Mouse (Mus musculus): Measurements from ENCODE around the gene Klhdc7b.

The Klhdc7b gene

GRCm38 (mm10) chr15:89384617-89385016 lies at the start of gene Klhdc7b:
TSS of gene Klhdc7b (plus strand) at chr15:89384917.
- DNase-seq (ENCODE audit: low read depth, low spot score) = no peak

- DNase-seq (ENCODE audit: low read depth, low spot score) = peak; percentile 42
Observed at GRCm38 (mm10) chr15:89336422-89336821, 48.3 kb upstream of the Klhdc7b start.

DNA sequence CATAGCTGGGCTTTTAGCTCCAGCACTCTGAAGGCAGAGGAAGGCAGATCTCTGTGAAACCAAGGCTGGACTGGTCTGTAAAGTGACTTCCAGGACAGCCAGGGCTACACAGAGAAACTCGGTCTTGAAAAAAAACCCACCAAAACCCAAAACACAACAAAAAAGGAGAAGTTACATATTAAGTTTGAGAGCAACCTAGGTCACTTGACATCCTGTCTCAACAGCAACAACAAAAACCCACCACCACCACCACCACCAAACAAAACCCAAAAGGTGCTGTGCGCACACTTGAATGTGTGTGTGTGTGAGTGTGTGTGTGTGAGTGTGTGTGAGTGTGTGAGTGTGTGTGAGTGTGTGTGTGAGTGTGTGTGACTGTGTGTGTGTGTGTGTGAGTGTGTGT lies 45.0 kb upstream of the Klhdc7b start:
- DNase-seq (ENCODE audit: low read depth, low spot score) = no peak

GRCm38 (mm10) chr15:89340136-89340535 lies 44.6 kb upstream of the Klhdc7b start:
- DNase-seq (ENCODE audit: low read depth, low spot score) = no peak

DNA sequence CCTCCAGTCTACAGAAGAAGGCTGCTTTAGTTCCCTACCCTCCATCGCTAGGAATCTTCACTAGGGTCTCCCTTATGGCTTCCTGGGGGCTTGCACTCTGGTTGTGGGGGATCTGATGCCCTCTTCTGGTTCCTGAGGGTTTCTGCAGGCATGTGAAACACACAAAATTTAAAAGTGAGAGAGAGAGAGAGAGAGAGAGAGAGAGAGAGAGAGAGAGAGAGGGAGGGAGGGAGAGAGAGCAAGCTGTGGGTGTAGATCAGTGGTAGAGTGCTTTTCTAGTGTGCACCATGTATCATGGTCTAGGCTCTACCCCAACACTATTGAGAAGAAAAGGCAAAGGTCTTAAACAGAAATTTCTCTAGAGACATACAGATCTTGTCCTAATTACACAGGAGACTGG lies 43.0 kb upstream of the Klhdc7b start:
- DNase-seq (ENCODE audit: low read depth, low spot score) = no peak

- no peak for DNase-seq (ENCODE audit: low read depth, low spot score)
Observed at GRCm38 (mm10) chr15:89343325-89343724, 41.4 kb upstream of the Klhdc7b start.

- DNase-seq (ENCODE audit: low read depth, low spot score) = no peak
Observed at GRCm38 (mm10) chr15:89350447-89350846, 34.3 kb upstream of the Klhdc7b start.

DNA sequence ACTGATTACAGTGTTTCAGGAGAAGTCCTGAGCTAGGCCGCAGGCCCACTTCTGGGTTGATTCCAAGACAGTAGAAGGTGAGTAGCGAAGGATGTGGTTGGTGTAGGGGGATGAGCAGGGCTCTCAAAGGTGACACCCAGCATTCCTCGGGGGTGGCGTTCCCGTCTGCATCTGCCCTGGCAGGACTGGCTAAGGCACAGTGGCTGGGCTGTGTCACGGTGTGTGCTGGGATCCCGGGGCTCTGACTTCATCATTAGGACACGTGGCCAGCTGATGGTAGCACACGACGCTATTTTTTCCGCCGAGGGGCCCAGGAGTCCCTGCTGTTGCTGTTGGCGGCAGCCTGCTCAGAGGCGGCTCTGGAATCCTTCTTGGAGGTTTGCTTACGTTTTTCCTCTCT lies 33.4 kb upstream of the Klhdc7b start:
- DNase-seq (ENCODE audit: low read depth, low spot score) = no peak

GRCm38 (mm10) chr15:89352054-89352453 lies 32.7 kb upstream of the Klhdc7b start:
- no peak for DNase-seq (ENCODE audit: low read depth, low spot score)

DNA sequence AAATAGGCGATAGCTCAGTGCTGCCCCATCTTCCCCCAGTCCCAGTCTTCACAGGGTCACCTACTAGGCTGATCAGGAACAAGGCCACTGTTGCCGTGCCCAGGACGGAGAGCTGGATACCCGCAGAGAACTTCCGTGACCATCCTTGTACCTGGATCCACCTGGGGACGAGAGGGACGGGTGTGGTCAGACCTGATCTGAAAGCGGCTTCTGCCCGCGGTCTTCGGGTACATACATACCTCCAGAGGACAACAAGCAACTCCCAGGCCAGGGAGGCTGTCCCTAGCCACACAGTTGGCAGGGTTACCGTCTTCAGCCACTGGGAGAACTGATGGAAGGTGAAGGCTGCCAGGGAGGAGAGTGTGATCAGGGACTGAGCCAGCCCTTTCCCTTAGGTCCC lies 31.9 kb upstream of the Klhdc7b start:
- DNase-seq (ENCODE audit: low read depth, low spot score) = no peak

DNA sequence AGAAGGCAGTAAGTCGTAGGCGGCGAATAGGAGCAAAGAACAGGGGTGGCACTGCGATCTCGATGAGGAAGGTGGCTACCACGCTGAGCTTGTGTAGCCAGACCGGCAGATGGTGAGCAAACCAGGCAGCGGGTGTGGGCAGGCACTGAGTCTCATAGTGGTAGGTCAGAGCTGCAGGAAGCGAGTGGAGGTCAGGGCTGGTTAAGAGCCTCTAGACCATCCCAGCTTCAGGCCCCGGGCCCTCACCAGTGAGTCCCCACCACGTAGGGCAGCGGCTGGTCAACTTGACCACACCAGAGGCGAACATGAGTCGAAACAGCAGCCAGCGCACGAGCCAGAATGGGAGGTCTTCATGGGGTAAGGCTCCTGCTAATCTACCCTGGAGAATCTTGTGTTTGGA lies 30.9 kb upstream of the Klhdc7b start:
- DNase-seq (ENCODE audit: low read depth, low spot score) = no peak

GRCm38 (mm10) chr15:89354455-89354854 lies 30.3 kb upstream of the Klhdc7b start:
- DNase-seq (ENCODE audit: low read depth, low spot score) = no peak

DNA sequence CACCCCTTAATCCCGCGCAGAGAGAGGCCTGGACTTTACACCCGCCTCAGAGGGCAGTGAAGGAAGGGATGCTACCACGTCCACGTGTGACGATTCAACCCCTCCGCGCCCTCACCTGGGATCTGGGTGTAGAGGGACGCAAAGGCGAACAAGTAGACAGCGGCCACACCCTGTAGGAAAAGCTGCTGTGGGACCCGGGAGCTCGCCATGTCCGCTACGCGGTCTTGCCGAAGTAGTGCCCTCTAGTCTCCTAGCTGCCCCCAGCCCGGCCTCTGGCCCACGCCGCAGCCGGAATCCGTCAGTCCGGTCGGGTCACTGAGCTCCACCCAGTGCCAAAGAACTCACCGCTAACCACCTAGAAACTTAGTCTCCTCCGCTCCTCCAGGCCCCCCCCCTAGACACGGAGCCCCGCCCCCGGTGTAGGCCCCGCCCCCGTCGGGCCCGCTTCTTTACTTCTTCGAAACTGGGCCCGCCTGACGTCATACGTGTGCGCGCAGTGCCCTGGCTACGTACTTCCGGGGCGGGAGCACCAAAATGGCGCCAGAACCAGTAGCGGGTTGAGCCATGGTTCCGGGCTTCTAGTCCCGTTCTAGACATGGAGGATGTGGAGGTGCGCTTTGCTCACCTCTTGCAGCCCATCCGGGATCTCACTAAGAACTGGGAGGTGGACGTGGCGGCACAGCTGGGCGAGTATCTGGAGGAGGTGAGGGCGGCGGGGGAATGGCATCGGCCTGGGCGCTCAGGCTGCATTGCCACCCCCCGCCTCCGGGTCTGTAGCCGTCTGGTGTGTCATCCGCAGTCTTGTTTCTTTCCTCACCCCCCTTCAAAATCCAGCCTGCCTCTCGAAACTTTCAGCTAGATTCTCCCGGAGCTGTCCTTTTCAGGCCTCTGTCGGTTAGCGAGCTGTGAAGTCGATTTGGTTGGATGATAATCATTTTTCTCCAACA lies 29.2 kb upstream of the Klhdc7b start, which contains the start of the genes Lmf2 and Ncaph2:
Gene Lmf2 (minus strand): TSS at position 419 of the 947 bp plus-strand sequence.
Gene Ncaph2 (plus strand): TSS at position 479 of the 947 bp plus-strand sequence.
- peak; percentile 98 for DNase-seq (ENCODE audit: low read depth, low spot score)

DNA sequence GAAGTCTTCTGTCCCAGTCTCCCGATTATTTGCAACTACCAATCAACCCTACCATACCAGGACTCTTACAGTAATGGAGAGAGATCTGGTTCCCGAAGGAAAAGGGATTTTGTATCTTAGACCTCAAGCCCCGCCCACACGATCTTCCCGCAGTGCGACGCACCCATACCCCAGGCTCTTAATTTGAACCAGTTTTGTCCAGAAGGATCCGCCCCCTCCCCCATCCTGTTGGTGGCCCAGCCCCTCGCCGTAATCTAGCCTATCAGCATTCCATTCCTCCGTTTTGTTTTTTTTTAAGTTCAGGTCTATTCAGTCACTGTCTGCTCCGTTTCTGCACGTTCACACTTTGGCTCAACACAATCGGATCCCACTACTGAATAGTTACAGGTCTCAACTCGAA lies 28.3 kb upstream of the Klhdc7b start:
- peak; percentile 99 for DNase-seq (ENCODE audit: low read depth, low spot score)

DNA sequence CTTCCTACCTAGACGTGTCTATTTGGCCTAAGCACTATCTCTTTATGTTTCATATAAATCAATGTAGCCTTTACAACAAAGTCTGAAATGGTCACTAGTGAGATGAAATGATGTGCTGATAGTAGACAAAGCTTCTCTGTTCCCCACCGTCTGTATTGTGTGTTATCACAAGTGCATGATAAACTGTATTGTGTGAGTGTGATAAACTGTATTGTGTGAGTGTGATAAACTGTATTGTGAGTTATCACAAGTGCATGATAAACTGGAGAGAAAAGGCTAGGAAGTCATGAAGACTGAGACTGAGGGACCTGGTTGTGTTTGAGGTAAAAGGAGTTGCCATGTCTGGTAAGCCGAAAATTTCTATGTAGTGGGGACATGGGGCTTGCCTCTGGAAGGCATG lies 25.9 kb upstream of the Klhdc7b start:
- DNase-seq (ENCODE audit: low read depth, low spot score) = no peak

- DNase-seq (ENCODE audit: low read depth, low spot score) = no peak
Observed at GRCm38 (mm10) chr15:89363051-89363450, 21.7 kb upstream of the Klhdc7b start.

DNA sequence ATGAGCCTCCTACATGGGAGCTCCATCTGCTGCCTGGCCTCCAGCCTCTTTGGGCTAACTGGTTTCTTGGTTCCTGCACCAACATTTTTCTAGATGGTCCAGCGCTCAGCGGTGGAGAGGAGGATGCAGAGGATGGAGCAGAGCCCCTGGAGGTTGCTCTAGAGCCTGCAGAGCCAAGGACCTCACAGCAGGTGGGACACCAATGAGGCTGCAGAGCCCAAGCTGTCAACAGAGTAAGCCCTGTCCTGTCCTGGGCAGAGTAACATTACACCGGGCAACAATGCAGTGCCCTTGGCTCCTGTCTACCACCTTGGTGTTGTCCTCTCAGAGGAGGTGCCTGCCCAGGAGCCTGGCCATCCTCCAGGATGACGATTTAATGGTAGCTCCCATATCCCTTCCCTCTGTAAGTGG lies 19.6 kb upstream of the Klhdc7b start:
- DNase-seq (ENCODE audit: low read depth, low spot score) = no peak

DNA sequence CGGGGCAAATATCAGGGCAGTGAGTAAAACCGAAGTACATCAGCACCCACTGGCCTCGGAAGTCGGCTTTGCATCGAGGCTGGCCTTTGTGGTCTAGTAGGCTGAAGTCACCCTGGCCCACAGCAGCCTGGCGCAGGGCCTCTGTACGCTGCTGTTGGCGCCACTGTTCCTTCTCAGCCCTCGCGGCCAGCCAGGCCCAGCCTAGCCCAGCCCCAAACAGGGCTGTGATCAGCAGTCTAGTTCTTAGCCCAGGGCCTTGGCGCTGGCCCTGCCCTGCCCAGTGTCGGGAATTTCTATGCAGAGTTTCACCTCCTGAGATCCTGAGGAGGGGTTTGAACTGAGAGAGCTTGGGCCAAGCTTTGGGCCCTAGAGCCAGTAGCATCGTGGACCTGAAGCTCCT lies 12.6 kb upstream of the Klhdc7b start:
- no peak for DNase-seq (ENCODE audit: low read depth, low spot score)

- no peak for DNase-seq (ENCODE audit: low read depth, low spot score)
Observed at GRCm38 (mm10) chr15:89372536-89372935, 12.2 kb upstream of the Klhdc7b start.

GRCm38 (mm10) chr15:89373027-89373761 lies 11.5 kb upstream of the Klhdc7b start:
- DNase-seq (ENCODE audit: low read depth, low spot score) = peak; percentile 95

GRCm38 (mm10) chr15:89373762-89374248 lies 10.9 kb upstream of the Klhdc7b start, which contains the start of gene Sco2:
TSS of gene Sco2 (minus strand) at chr15:89373846.
- peak; percentile 96 for DNase-seq (ENCODE audit: low read depth, low spot score)

GRCm38 (mm10) chr15:89374340-89374739 lies 10.4 kb upstream of the Klhdc7b start:
- DNase-seq (ENCODE audit: low read depth, low spot score) = no peak

All from ZHBTc4 (cell line).